Mouse (Mus musculus) limb, embryonic 15.5 days (tissue): ENCODE data around the gene Zxdc. TPM values are rescaled to one million over a fixed set of nuclear protein-coding genes. Genes with fewer than 3 reads are reported as not detected.

ENCODE experiments used
- ATAC-seq: fragments of 200-750 bp; cut with Nextera tagmentation; 2 replicates; pipeline ENCODE4 v1.8.0; 2017; ENCODE audit warnings: low read depth, moderate TSS enrichment; ENCODE audit not compliant: insufficient number of reproducible peaks, low FRiP score, low TSS enrichment
- H3K27ac ChIP-seq: fragments of 300-500 bp; sonication (generic); 2 replicates; pipeline ENCODE4 v1.5.1; 2015; ENCODE audit warnings: moderate library complexity, mild to moderate bottlenecking, inconsistent platforms
- H3K27me3 ChIP-seq: fragments of 300-500 bp; sonication (generic); 2 replicates; pipeline ENCODE4 v1.6.1; 2015; ENCODE audit warnings: inconsistent platforms
- H3K36me3 ChIP-seq: fragments of 300-500 bp; sonication (generic); 2 replicates; pipeline ENCODE4 v1.6.1; 2015; ENCODE audit warnings: inconsistent platforms
- H3K4me1 ChIP-seq: fragments of 300-500 bp; sonication (generic); 2 replicates; pipeline ENCODE4 v1.6.1; 2015; ENCODE audit warnings: inconsistent platforms
- H3K4me2 ChIP-seq: fragments of 300-500 bp; sonication (generic); 2 replicates; pipeline ENCODE4 v1.6.1; 2015; ENCODE audit warnings: mild to moderate bottlenecking, inconsistent platforms
- H3K4me3 ChIP-seq: fragments of 300-500 bp; sonication (generic); 2 replicates; pipeline ENCODE4 v1.5.1; 2015; ENCODE audit warnings: mild to moderate bottlenecking, inconsistent platforms
- H3K9ac ChIP-seq: fragments of 300-500 bp; sonication (generic); 2 replicates; pipeline ENCODE4 v1.6.1; 2015; ENCODE audit warnings: inconsistent platforms
- H3K9me3 ChIP-seq: fragments of 300-500 bp; sonication (generic); 2 replicates; pipeline ENCODE4 v1.6.1; 2016; ENCODE audit warnings: inconsistent platforms
- WGBS: fragments of 180-500 bp; shearing (Covaris S2); methylation state at CpG from one replicate; pipeline ENCODE4 v1.1.7; 2015; 5-methylcytosine and 5-hydroxymethylcytosine counted together
- polyA plus RNA-seq: library from polyadenylated mRNA; unstranded; fragments of >200 nt; fragmentation: Nextera tagmentation; extraction: Ambion mirVana; gene quantifications from 2 replicates; pipeline ENCODE4 v1.2.1, GENCODE M21; 2015

Zxdc gene
- polyA plus RNA-seq = 6.7 and 8.9 TPM in 2 replicates

DNA sequence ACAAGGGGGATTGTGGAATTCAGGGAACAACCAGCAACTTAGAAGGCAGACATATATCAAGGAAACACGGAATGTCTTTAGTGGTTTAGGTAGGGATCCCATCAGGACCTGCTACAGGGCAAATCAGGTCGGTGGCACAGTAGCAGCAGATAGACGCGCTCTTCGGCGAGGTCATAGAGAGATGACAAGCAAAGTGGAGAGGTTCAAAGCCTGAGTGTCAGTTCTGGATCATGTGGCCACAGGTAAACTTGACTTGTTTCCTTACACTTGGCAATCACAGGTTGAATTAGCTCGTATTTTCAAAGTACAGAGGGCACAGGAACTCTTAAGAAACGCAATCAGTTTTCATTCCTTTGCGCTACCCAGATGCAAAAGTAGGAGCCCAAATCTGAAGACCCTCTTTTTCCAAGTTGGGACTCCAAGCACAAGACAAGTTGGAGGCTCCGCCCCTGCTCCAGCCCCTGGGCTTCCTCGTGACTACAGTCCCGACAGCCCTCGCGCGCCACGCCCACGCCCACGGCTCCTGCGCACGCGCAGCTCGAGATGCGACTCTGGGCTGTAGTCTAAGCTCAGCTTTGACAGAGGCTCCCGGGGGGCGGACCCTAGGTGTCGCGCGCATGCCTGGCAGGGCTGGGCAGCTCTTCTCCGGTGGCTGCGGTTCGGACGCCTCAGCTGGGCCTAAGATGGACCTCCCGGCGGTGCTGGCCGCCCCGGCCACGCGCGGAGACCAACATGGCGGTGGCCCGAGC is at the start of gene Zxdc:
Zxdc (plus strand) TSS at position 517 of the 749 bp plus-strand sequence.
- peaks cover 26% of the 10 kb centered on the region for H3K4me1 ChIP-seq
- peak within 1 kb of the TSS; percentile 82 for H3K9ac ChIP-seq
- ATAC-seq = peak; percentile 98
- 7% methylated on average over 41 of the region's 41 CpGs for WGBS
- peak within 1 kb of the TSS; percentile 83 for H3K27ac ChIP-seq
- no peaks in the 10 kb centered on the region for H3K27me3 ChIP-seq
- H3K9me3 ChIP-seq = no peaks in the 10 kb centered on the region
- H3K4me3 ChIP-seq = peak within 1 kb of the TSS; percentile 93
- H3K4me2 ChIP-seq = peak within 1 kb of the TSS; percentile 92
- peaks cover 18% of the 10 kb centered on the region for H3K36me3 ChIP-seq

DNA sequence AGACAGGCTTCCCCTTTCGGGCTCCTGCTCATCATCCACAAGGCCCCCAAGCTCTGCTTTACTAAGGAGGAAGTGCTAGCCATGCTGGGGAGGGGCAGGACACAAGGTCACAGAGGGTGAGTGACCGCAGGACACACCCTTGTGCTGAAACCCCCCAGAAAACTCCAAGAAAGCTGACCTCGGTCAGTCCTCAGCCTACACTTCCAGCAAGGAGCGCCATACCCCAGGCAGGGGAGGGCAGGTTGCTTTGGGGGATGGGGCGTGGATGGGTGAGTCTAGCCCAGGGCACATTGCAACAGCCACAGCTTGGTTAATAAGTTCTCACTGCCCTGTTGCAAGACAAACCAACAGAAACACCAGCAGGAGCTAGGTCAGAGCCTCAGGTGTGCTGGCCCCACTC is 48.9 kb upstream of the Zxdc start:
- Histone ChIP-seq H3K27me3 (peaks cover 7% of the 10 kb centered on the region), H3K4me1 (peaks cover 4% of the 10 kb centered on the region), H3K4me3 (no peak overlapping the region), H3K36me3 (no peaks in the 10 kb centered on the region), H3K27ac (no peak overlapping the region), H3K4me2 (no peak overlapping the region), H3K9me3 (no peaks in the 10 kb centered on the region), H3K9ac (no peak overlapping the region)
- WGBS = 87% methylated on average over 5 of the region's 5 CpGs
- no peak for ATAC-seq

DNA sequence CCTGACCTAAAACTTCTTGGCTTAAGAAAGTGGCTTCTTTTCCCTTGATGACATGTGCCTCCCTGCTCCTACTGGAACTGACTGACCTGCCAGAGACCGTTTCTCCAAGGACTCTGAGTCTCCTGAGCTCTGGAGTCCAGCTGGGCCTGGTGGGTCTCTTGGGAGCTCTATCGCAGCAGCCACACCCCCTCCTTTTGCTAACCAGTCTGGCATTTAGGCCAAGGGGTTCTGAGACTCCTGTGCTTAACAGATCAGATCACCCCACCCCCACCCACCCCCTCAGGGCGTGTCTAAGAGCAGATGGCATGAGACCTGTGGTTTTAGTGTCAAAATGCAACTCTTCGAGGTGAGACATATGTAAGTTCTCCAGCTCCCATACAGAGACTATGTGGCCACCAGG is 47.5 kb upstream of the Zxdc start:
- no peak for ATAC-seq
- Histone ChIP-seq H3K27me3 (peaks cover 9% of the 10 kb centered on the region), H3K4me1 (peaks cover 4% of the 10 kb centered on the region), H3K9me3 (no peaks in the 10 kb centered on the region), H3K4me2 (no peak overlapping the region), H3K4me3 (no peak overlapping the region), H3K36me3 (no peaks in the 10 kb centered on the region), H3K27ac (no peak overlapping the region), H3K9ac (no peak overlapping the region)
- WGBS = 40% methylated on average over 4 of the region's 4 CpGs

DNA sequence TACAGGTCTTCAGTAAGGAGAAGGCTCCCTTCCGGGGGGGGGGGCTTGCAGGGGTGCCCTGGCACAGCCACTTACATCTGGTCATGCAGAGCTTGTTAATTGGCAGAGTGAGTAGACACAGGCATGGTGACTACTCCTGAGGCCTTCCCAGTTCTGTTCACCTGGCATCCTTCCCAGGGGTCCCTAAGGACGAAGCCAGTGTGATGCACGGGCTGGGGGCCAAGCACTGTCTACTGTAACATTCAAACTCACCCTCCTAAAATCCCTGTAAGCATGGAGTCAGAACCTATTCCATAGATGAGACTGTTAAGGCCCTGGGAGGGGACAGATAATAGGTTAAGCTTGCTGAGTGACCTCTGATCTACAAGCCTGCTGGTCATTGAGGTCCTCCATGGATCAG is 45.3 kb upstream of the Zxdc start:
- H3K27me3 ChIP-seq = peaks cover 9% of the 10 kb centered on the region
- no peak overlapping the region for H3K27ac ChIP-seq
- no peaks in the 10 kb centered on the region for H3K36me3 ChIP-seq
- no peak overlapping the region for H3K4me3 ChIP-seq
- WGBS = 58% methylated on average over 3 of the region's 3 CpGs
- no peak overlapping the region for H3K4me2 ChIP-seq
- H3K9me3 ChIP-seq = no peaks in the 10 kb centered on the region
- peaks cover 4% of the 10 kb centered on the region for H3K4me1 ChIP-seq
- no peak overlapping the region for H3K9ac ChIP-seq
- no peak for ATAC-seq

DNA sequence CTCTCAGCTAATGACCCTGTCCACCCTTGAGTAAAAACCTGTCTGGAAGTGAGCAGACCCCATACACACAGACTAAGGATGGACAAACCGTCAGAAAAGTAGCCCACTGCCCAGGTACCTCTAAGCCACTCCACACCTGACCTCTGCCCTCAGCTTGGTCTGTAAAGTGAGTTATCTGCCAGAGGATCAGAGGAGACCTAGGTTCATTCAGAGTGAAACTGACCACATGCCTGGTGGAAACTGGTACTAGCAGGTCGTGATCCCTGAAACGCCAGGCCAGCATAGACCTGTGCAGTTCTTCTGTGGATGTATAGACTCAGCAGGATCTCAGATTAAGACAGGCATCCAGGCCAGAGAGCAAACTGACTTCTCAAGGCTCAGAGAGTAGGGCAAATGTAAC is 44.8 kb upstream of the Zxdc start:
- peaks cover 4% of the 10 kb centered on the region for H3K4me1 ChIP-seq
- no peaks in the 10 kb centered on the region for H3K9me3 ChIP-seq
- 64% methylated on average over 3 of the region's 3 CpGs for WGBS
- H3K4me2 ChIP-seq = no peak overlapping the region
- H3K27me3 ChIP-seq = peaks cover 9% of the 10 kb centered on the region
- no peaks in the 10 kb centered on the region for H3K36me3 ChIP-seq
- H3K9ac ChIP-seq = no peak overlapping the region
- no peak overlapping the region for H3K27ac ChIP-seq
- no peak overlapping the region for H3K4me3 ChIP-seq
- no peak for ATAC-seq

DNA sequence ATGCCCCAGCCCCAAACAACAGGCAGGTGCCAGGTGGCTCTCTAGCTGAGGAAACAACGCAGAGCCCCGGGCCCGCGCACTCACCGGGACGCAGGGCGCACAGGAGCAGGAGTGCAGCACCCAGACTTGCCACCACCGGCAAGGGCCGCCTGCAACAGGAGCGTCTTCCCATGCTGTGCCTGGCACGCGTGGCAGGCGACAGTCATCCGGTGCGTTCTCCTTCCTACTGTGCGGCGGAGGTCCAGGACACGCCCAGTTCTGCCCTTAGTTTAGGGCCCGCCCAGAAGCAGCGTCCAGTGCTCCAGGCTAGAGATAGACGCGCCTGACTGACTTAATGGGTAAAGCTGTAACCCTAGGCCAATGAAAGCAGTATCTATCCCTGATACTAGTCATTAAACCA is 44.3 kb upstream of the Zxdc start, which contains the start of gene Chst13:
Chst13 (minus strand) TSS at position 195 of the 400 bp plus-strand sequence.
- Histone ChIP-seq H3K36me3 (no peaks in the 10 kb centered on the region), H3K27me3 (peaks cover 9% of the 10 kb centered on the region), H3K9me3 (no peaks in the 10 kb centered on the region), H3K9ac (no peak within 1 kb of the TSS), H3K4me1 (peaks cover 4% of the 10 kb centered on the region), H3K4me3 (no peak within 1 kb of the TSS), H3K27ac (no peak within 1 kb of the TSS), H3K4me2 (peak within 1 kb of the TSS; percentile 35; the same call in 1 of the 2 replicates)
- ATAC-seq = no peak
- 8% methylated on average over 22 of the region's 22 CpGs for WGBS

DNA sequence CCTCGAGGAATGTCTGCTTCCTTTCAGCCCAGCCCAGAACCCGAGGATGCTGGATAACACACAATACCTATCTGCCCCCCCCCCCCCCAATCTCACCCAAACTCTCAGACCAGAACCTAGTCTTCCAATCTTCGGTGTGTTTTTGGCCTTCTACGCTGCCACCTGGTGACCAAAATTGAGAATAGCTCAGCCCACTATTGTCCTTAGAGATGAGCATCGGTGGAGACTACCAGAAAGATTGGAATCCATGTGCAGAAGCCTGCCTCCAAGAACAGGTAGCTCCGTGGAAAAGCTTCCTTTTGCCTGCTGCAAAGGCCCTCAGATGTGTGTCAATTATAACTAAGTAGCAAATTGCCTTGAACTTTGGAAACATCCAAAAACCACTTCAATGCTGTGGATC is 41.6 kb upstream of the Zxdc start:
- Histone ChIP-seq H3K27ac (no peak overlapping the region), H3K4me2 (no peak overlapping the region), H3K9me3 (no peaks in the 10 kb centered on the region), H3K4me3 (no peak overlapping the region), H3K36me3 (no peaks in the 10 kb centered on the region), H3K4me1 (peaks cover 4% of the 10 kb centered on the region), H3K27me3 (peaks cover 9% of the 10 kb centered on the region), H3K9ac (no peak overlapping the region)
- WGBS = 16% methylated on average over 6 of the region's 6 CpGs
- ATAC-seq = no peak

DNA sequence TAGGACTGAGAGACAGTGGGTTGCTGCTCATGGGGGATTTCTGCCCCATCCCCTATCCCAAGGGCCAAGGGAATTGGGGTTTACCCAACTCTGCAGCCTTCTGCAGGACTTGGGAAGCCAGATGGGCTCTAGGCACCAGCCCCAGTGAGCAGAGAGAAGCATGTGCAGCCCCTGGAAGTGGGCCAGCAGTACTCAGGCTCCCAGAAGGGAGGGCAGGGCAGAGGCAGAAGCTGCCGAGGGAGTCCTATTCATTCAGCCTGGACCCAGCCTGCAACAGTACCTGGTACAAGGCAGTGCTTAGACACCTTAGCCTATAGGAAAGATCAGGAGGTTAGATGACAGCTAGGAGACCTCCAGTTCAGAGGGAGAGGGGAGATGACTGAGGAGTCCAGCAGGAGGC is 39.3 kb upstream of the Zxdc start:
- Histone ChIP-seq H3K9me3 (no peaks in the 10 kb centered on the region), H3K9ac (no peak overlapping the region), H3K4me2 (no peak overlapping the region), H3K4me3 (no peak overlapping the region), H3K36me3 (no peaks in the 10 kb centered on the region), H3K4me1 (peaks cover 2% of the 10 kb centered on the region), H3K27me3 (peaks cover 6% of the 10 kb centered on the region), H3K27ac (no peak overlapping the region)
- no peak for ATAC-seq
- 5% methylated on average over 1 of the region's 1 CpGs for WGBS

DNA sequence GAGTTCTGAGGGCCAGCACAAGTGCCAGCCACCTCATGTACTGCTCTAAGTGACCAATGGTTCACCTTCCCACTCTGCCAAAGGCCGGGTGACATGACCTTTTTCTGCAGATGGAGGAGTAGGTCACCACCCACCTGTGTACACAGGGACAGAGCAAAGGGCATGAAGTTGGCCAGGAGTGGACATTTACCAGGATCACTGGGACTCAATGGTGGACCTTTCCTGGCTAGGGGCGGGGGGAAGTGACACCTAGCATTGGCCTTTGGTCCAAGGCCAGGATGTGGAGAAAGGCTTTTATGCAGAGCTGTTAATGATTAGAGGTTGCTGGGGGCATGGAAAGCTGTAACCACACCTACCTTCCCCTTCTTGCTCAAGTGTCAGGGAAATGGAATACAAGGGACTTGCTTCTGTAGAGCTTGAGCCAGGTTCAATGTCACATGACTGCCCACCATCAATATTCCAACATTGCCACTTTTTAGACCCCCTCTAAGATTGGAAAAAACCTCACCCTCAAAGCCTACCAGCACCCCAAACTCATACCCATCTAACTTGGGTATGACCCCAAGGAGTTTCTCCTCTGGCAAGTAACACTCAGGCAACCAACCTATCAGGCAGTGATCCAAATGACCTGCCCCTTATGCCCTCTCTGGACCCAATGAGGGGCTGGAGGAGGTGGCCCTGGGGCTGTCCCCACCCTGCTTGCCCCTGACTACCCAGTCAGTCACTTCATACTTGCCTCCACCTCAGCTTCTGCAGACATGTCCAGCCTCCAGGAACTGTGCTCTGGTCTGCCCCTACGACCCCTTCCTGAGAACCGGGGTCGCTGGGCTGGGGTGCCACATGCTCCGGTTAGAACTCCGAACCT is 36.5 kb upstream of the Zxdc start, which contains the start of gene Uroc1:
Uroc1 (plus strand) TSS at position 724 of the 865 bp plus-strand sequence.
- 80% methylated on average over 7 of the region's 7 CpGs for WGBS
- H3K4me3 ChIP-seq = no peak within 1 kb of the TSS
- H3K27me3 ChIP-seq = no peaks in the 10 kb centered on the region
- H3K9ac ChIP-seq = no peak within 1 kb of the TSS
- no peak within 1 kb of the TSS for H3K27ac ChIP-seq
- no peak within 1 kb of the TSS for H3K4me2 ChIP-seq
- H3K36me3 ChIP-seq = no peaks in the 10 kb centered on the region
- H3K4me1 ChIP-seq = no peaks in the 10 kb centered on the region
- no peaks in the 10 kb centered on the region for H3K9me3 ChIP-seq
- ATAC-seq = no peak

DNA sequence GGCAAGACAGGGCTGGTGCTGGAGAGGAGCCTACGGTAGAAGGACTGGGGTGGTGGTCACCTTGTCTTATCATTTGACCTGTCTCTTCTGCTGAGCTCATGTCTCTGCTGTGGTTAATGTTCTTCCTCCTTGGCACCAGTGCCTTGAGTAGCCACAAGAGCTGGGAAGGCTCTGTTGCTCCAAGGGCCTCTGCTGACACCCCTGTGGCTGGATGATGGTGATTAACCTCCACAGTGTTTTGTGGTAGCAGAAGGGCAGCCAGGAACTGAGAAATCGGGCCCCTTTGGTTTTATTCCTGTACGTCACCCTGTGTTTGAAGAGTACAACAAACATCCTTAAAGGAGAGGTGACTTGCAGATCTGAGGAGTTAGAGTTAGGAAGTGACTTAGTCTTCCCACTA is 35.0 kb upstream of the Zxdc start:
- Histone ChIP-seq H3K36me3 (no peaks in the 10 kb centered on the region), H3K4me2 (no peak overlapping the region), H3K9me3 (no peaks in the 10 kb centered on the region), H3K27me3 (no peaks in the 10 kb centered on the region), H3K27ac (no peak overlapping the region), H3K9ac (no peak overlapping the region), H3K4me3 (no peak overlapping the region), H3K4me1 (no peaks in the 10 kb centered on the region)
- WGBS = 77% methylated on average over 3 of the region's 3 CpGs
- ATAC-seq = no peak

DNA sequence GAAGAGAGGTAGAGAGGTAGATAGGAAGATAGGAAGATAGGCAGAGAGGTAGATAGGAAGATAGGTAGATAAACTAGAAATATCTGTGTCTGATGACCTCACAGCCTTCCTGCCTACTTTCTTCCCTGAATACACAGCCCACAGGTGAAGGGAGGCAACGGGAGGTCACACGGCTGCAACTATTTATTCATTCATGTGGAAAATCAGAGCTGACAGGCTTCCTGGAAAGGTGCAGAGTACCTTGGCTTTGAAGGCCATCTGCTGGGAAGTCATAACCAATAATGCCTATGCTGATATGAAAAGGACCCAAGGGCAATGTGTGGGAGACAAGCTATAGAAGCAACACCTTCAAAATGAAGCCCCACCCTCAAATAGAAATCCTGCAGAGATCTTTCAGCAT is 26.9 kb upstream of the Zxdc start:
- no peaks in the 10 kb centered on the region for H3K36me3 ChIP-seq
- ATAC-seq = no peak
- H3K27me3 ChIP-seq = no peaks in the 10 kb centered on the region
- no peaks in the 10 kb centered on the region for H3K9me3 ChIP-seq
- no peak overlapping the region for H3K4me2 ChIP-seq
- no peak overlapping the region for H3K9ac ChIP-seq
- WGBS = 81% methylated on average over 2 of the region's 2 CpGs
- no peak overlapping the region for H3K27ac ChIP-seq
- H3K4me3 ChIP-seq = no peak overlapping the region
- no peaks in the 10 kb centered on the region for H3K4me1 ChIP-seq

DNA sequence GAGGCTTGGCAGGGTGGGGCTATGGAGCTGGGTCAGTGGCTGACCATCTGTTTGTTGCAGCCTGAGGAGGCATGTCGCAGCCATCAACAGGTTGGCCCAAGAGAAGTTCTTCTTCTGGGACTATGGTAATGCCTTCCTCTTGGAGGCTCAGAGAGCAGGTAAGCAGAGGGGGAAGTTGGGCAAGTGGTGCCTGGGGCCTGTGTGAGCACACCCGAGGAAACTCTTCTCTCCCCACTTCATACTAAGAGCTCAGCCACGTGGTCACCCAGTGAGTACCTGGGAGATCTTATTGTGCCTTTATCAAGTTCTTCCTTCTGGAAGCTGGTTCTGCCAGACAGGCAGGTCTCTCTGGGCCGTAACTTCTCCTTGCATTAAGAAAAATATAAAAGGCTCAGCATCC is 22.1 kb upstream of the Zxdc start:
- no peak for ATAC-seq
- Histone ChIP-seq H3K4me3 (no peak overlapping the region), H3K4me1 (peaks cover 5% of the 10 kb centered on the region; the same call in 1 of the 2 replicates), H3K4me2 (no peak overlapping the region), H3K27me3 (no peaks in the 10 kb centered on the region), H3K27ac (no peak overlapping the region), H3K9me3 (no peaks in the 10 kb centered on the region), H3K9ac (no peak overlapping the region), H3K36me3 (no peaks in the 10 kb centered on the region)
- 76% methylated on average over 4 of the region's 4 CpGs for WGBS
